Mouse (Mus musculus): Measurements from ENCODE around the gene Bcl11a. TPM values are rescaled to one million over a fixed set of nuclear protein-coding genes. Genes with fewer than 3 reads are reported as not detected.

The Bcl11a gene
- total RNA-seq (2023): 100 to 1,000 TPM; 292 to 309 TPM

DNA sequence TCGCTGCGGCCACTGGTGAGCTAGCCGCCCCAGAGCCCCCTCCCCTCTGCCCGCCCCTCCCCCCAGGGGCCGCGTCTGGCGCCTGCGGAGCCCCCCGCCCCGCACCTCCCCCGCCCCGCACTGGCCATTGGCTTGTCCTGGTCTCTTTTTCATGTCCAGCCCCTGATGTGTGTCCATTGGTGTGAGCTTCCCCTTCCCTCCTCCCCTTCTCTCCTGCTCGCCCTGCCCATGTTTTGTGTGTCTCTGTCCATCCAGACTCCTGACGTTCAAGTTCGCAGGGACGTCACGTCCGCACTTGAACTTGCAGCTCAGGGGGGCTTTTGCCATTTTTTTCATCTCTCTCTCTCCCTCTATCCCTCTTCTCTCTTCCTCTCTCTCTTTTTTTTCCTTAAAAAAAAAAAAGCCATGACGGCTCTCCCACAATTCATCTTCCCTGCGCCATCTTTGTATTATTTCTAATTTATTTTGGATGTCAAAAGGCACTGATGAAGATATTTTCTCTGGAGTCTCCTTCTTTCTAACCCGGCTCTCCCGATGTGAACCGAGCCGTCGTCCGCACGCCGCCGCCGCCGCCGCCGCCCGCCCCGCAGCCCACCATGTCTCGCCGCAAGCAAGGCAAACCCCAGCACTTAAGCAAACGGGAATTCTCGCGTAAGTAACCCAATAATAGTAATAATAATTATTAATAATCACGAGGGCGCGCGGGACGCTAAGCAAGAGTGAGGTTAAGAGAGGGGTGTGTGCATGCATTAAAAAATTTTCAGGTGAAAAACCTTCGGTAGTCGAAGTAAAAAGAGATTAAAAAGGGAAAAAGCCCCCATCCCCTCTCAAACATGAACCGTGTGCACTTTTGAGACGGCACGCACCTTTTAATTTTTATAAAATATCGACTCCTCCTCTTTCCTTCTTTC, at the start of gene Bcl11a:
Bcl11a (plus strand) TSS at position 262 of the 911 bp plus-strand sequence.

GRCm38 (mm10) chr11:24074634-24075104, 3.2 kb upstream of the Bcl11a start, which contains the start of gene A830031A19Rik:
Gene A830031A19Rik (minus strand): TSS chr11:24075054.

Other genes with a start within 250 kb of the Bcl11a start
- gene Papolg, start 182.8 kb upstream of the Bcl11a start, total RNA-seq (2023): 10 to 100 TPM; 54.1 to 58.8 TPM
- gene A830031A19Rik, start 3.0 kb upstream of the Bcl11a start, total RNA-seq (2023): not detected